Mouse (Mus musculus) urinary bladder, postnatal 14 days (tissue): ENCODE measurements around the gene Sgf29.

Source experiments
- DNase-seq: peaks from one replicate; pipeline ENCODE4 v3.0.0; 2021; ENCODE audit warnings: low spot score

The Sgf29 gene

GRCm38 (mm10) chr7:126649231-126650051 lies at the start of gene Sgf29:
Gene Sgf29, plus strand, starts transcription at chr7:126649309.
- peak; percentile 94 for DNase-seq

- no peak for DNase-seq
Measured at GRCm38 (mm10) chr7:126601896-126602295, 47.2 kb upstream of the Sgf29 start.

GRCm38 (mm10) chr7:126602650-126603049 lies 46.5 kb upstream of the Sgf29 start:
- DNase-seq = no peak

- DNase-seq = no peak
Measured at GRCm38 (mm10) chr7:126606611-126607010, 42.5 kb upstream of the Sgf29 start.

GRCm38 (mm10) chr7:126607064-126607463 lies 42.0 kb upstream of the Sgf29 start:
- peak; percentile 79 for DNase-seq

- DNase-seq = no peak
Measured at GRCm38 (mm10) chr7:126607796-126608195, 41.3 kb upstream of the Sgf29 start.

- no peak for DNase-seq
Measured at GRCm38 (mm10) chr7:126612736-126613135, 36.4 kb upstream of the Sgf29 start.

GRCm38 (mm10) chr7:126616707-126617106 lies 32.4 kb upstream of the Sgf29 start:
- DNase-seq = no peak

GRCm38 (mm10) chr7:126619559-126620275 lies 29.4 kb upstream of the Sgf29 start:
- DNase-seq = no peak

GRCm38 (mm10) chr7:126621452-126622359 lies 27.4 kb upstream of the Sgf29 start:
- peak; percentile 20 for DNase-seq

- no peak for DNase-seq
Measured at GRCm38 (mm10) chr7:126623381-126623780, 25.7 kb upstream of the Sgf29 start.

- DNase-seq = peak; percentile 11
Measured at GRCm38 (mm10) chr7:126624774-126625173, 24.3 kb upstream of the Sgf29 start.

- peak; percentile 88 for DNase-seq
Measured at GRCm38 (mm10) chr7:126625369-126625768, 23.7 kb upstream of the Sgf29 start.

- DNase-seq = no peak
Measured at GRCm38 (mm10) chr7:126625807-126626600, 23.1 kb upstream of the Sgf29 start.

- DNase-seq = peak; percentile 9
Measured at GRCm38 (mm10) chr7:126628111-126628510, 21.0 kb upstream of the Sgf29 start.

- no peak for DNase-seq
Measured at GRCm38 (mm10) chr7:126629915-126630314, 19.2 kb upstream of the Sgf29 start.

- no peak for DNase-seq
Measured at GRCm38 (mm10) chr7:126630824-126631518, 18.1 kb upstream of the Sgf29 start, which contains the start of gene Nupr1. Gene Nupr1, minus strand, starts transcription at chr7:126630861.

- no peak for DNase-seq
Measured at GRCm38 (mm10) chr7:126632478-126632877, 16.6 kb upstream of the Sgf29 start.

GRCm38 (mm10) chr7:126635375-126635774 lies 13.7 kb upstream of the Sgf29 start:
- DNase-seq = no peak

GRCm38 (mm10) chr7:126636733-126637520 lies 12.2 kb upstream of the Sgf29 start:
- DNase-seq = peak; percentile 41
